Mouse (Mus musculus) testis, adult 2 months (tissue): ENCODE results near the gene Ifnlr1. TPM values are rescaled to one million over a fixed set of nuclear protein-coding genes. Genes with fewer than 3 reads are reported as not detected.
A peak's percentile ranks its signal among the peaks of the same experiment; 100 is the strongest.

Experiments used
- H3K27ac ChIP-seq: fragments of 200-500 bp; 2 replicates; pipeline ENCODE4 v1.5.1; 2012; ENCODE audit warnings: low read depth, low read length; ENCODE audit not compliant: control insufficient read depth, insufficient read depth
- H3K27me3 ChIP-seq: fragments of 200-500 bp; 2 replicates; pipeline ENCODE4 v1.6.1; 2012; ENCODE audit warnings: mild to moderate bottlenecking, low read length, moderate library complexity; ENCODE audit not compliant: control insufficient read depth, insufficient read depth
- H3K36me3 ChIP-seq: fragments of 200-500 bp; 2 replicates; pipeline ENCODE4 v1.6.1; 2012; ENCODE audit warnings: mild to moderate bottlenecking, low read length; ENCODE audit not compliant: control insufficient read depth, insufficient read depth
- H3K4me1 ChIP-seq: fragments of 200-500 bp; 2 replicates; pipeline ENCODE4 v1.6.1; 2012; ENCODE audit warnings: low read length; ENCODE audit not compliant: control insufficient read depth, insufficient read depth
- H3K4me3 ChIP-seq: fragments of 200-500 bp; 2 replicates; pipeline ENCODE4 v1.5.1; 2012; ENCODE audit warnings: low read depth, mild to moderate bottlenecking, low read length, moderate library complexity, mixed read lengths; ENCODE audit not compliant: control insufficient read depth
- CTCF ChIP-seq: fragments of 200-500 bp; IDR thresholded peaks from 2 replicates; pipeline ENCODE4 v1.5.1; 2012; ENCODE audit warnings: low read depth, mild to moderate bottlenecking, inconsistent platforms, low read length, moderate library complexity; ENCODE audit not compliant: control insufficient read depth, insufficient read depth, insufficient replicate concordance
- POLR2A ChIP-seq: fragments of 200-500 bp; IDR thresholded peaks from 2 replicates; pipeline ENCODE4 v1.6.1; 2012; ENCODE audit warnings: low read depth, mild to moderate bottlenecking, inconsistent platforms, low read length, moderate library complexity; ENCODE audit not compliant: control insufficient read depth
- polyA plus RNA-seq: library from polyadenylated mRNA; depleted of rRNA; stranded (reverse); fragments of >200 nt; gene quantifications from 2 replicates; pipeline ENCODE4 v1.2.3, GENCODE M21; 2012; rRNA removed

The Ifnlr1 gene
- polyA plus RNA-seq, 1 experiment, result 0.43 TPM

GRCm38 (mm10) chr4:135745613-135746012 is 59.5 kb downstream of the Ifnlr1 start:
- Histone ChIP-seq H3K4me1 (no peaks in the 10 kb centered on the region; the same call in 1 of the 2 replicates), H3K27ac (no peak overlapping the region), H3K4me3 (no peak overlapping the region), H3K27me3 (no peaks in the 10 kb centered on the region), H3K36me3 (no peaks in the 10 kb centered on the region)
- no peak for TF ChIP-seq POLR2A
- TF ChIP-seq CTCF, result no peak

- H3K27ac ChIP-seq, result no peak overlapping the region; the same call in 1 of the 2 replicates
- H3K4me3 ChIP-seq, result no peak overlapping the region
- no peaks in the 10 kb centered on the region for H3K27me3 ChIP-seq
- H3K36me3 ChIP-seq, result no peaks in the 10 kb centered on the region
- TF ChIP-seq POLR2A, result no peak
- TF ChIP-seq CTCF, result peak; percentile 47; the same call in 1 of the 2 replicates
- H3K4me1 ChIP-seq, result no peaks in the 10 kb centered on the region; the same call in 1 of the 2 replicates
Observed at GRCm38 (mm10) chr4:135750896-135751295, 64.8 kb downstream of the Ifnlr1 start.

DNA sequence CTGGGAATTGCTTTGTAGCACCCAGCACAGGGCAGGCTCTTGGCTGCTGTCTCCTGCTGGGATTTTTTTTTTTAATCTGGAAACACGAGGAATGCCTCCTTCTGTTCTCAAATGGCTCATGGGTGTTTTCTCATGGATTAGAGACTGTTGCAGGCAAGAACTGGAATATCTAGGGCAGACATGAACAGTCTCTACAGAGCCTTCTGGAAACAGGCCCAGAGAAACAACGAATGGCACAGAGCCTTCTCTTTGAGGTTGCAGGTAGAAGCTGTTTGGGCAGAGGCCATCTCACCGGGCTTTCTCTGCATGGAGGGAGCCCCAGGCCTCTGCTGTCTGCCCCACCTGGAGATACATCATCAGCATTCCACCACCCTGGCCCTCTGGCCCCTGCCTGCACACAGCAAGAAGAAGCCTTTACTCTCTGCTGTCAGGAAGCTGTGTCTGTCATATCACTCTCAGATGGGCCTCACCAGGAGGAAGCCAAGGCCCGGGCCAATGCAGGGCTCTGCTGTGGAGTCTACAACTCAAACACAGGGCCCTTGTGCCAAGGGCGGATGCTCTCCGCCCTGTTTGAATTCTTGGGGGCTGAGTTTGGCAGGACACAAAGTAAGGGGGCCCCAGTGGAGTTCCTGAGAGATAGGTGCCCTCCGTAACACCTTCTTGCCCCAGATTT is 66.2 kb downstream of the Ifnlr1 start:
- Histone ChIP-seq H3K27ac (no peak overlapping the region), H3K4me3 (no peak overlapping the region), H3K36me3 (no peaks in the 10 kb centered on the region), H3K4me1 (no peaks in the 10 kb centered on the region; the same call in 1 of the 2 replicates), H3K27me3 (no peaks in the 10 kb centered on the region)
- TF ChIP-seq CTCF (no peak), POLR2A (no peak)

GRCm38 (mm10) chr4:135752779-135753164 is 66.7 kb downstream of the Ifnlr1 start:
- TF ChIP-seq CTCF (no peak), POLR2A (no peak)
- H3K36me3 ChIP-seq, result no peaks in the 10 kb centered on the region
- no peaks in the 10 kb centered on the region for H3K27me3 ChIP-seq
- no peaks in the 10 kb centered on the region; the same call in 1 of the 2 replicates for H3K4me1 ChIP-seq
- no peak overlapping the region for H3K27ac ChIP-seq
- H3K4me3 ChIP-seq, result no peak overlapping the region

Other genes starting within 250 kb of the Ifnlr1 start
- gene Stpg1, start 191.5 kb upstream of the Ifnlr1 start, polyA plus RNA-seq, result 119 and 126 TPM in 2 replicates
- 4.2 and 4.6 TPM in 2 replicates for gene Nipal3, start 191.2 kb upstream of the Ifnlr1 start, polyA plus RNA-seq
- gene Grhl3, start 112.7 kb upstream of the Ifnlr1 start, polyA plus RNA-seq, result 0.64 and 0.69 TPM in 2 replicates
- 0.17 TPM in 1 of 2 replicates, not detected in the other for gene Il22ra1, start 41.9 kb downstream of the Ifnlr1 start, polyA plus RNA-seq
- 0.45 and 0.47 TPM in 2 replicates for gene Myom3, start 73.4 kb downstream of the Ifnlr1 start, polyA plus RNA-seq
- gene Srsf10, start 169.5 kb downstream of the Ifnlr1 start, polyA plus RNA-seq, result 72.8 and 76.8 TPM in 2 replicates
- gene Pnrc2, start 187.6 kb downstream of the Ifnlr1 start, polyA plus RNA-seq, result 6.4 and 7.4 TPM in 2 replicates
- 0.38 and 0.51 TPM in 2 replicates for gene Cnr2, start 209.1 kb downstream of the Ifnlr1 start, polyA plus RNA-seq
- gene Fuca1, start 234.4 kb downstream of the Ifnlr1 start, polyA plus RNA-seq, result 76.9 and 84.0 TPM in 2 replicates